29 mouse cellular contexts compared by ENCODE assay signal in the genomic region with DNA sequence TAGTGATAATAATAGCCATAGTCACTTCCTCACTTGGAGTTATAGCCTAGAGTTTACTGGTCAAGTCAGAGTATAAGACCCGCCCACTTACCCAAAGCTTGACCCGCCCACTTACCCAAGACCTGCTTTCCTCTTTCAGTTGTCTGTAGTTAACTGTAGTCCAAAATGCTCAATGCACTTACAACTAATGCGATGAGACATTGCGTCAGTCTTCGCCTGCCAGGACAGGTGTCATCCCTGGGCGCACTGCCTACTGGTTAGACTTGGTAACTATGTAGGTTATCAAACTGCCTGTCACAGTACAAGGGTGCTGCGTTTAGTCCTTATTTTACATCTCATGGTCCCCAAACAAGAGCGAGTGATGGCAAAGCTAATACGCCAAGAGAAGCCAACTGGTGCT.
"Had no signal": no experiment of that assay in that cellular context is flagged by ENCODE, and none has a peak within 500 bp of the region (broad histone marks: within the 10 kb centered on the region; RNA-seq: fewer than 3 reads in every experiment).

No protein-coding gene starts in this region.

- DNase-seq: gastrocnemius, adult 2 months; gastrocnemius, postnatal 10 days; gastrocnemius, postnatal 25 days; heart, adult 2 months; heart, postnatal 14 days; heart, postnatal 36 days; kidney, adult 11 months; kidney, adult 2 months; kidney, adult 9 months; kidney, postnatal 14 days; kidney, postnatal 36 days; layer of hippocampus, adult 9-11 months; layer of hippocampus, postnatal 36 days; left cerebral cortex, postnatal 4 days had no signal

- H3K27me3 ChIP-seq: heart, embryonic 13.5 days; heart, embryonic 15.5 days; hindbrain, embryonic 12.5 days; intestine, embryonic 15.5 days; kidney, embryonic 15.5 days; liver, embryonic 12.5 days had no signal

- H3K4me2 ChIP-seq: heart, embryonic 11.5 days; heart, embryonic 13.5 days; heart, embryonic 15.5 days; hindbrain, embryonic 12.5 days; hindbrain, embryonic 14.5 days; intestine, embryonic 15.5 days; kidney, embryonic 15.5 days; limb, embryonic 13.5 days; limb, embryonic 15.5 days; liver, embryonic 12.5 days had no signal

- H3K4me3 ChIP-seq: gastrocnemius, adult 2 months; heart, adult 2 months; heart, embryonic 13.5 days; heart, embryonic 15.5 days; hindbrain, embryonic 10.5 days; hindbrain, embryonic 12.5 days; intestine, embryonic 15.5 days; kidney, embryonic 15.5 days; limb, embryonic 13.5 days; limb, embryonic 15.5 days; liver, embryonic 12.5 days had no signal

- H3K4me1 ChIP-seq: heart, embryonic 15.5 days; hindbrain, embryonic 10.5 days; hindbrain, embryonic 12.5 days; intestine, embryonic 15.5 days; limb, embryonic 13.5 days; limb, embryonic 15.5 days; liver, embryonic 12.5 days had no signal

- H3K27ac ChIP-seq: gastrocnemius, adult 2 months; heart, adult 2 months; heart, embryonic 13.5 days; heart, embryonic 15.5 days; hindbrain, embryonic 10.5 days; hindbrain, embryonic 12.5 days; hindbrain, embryonic 14.5 days; intestine, embryonic 15.5 days; kidney, embryonic 15.5 days; kidney, postnatal 0 days; limb, embryonic 13.5 days; limb, embryonic 15.5 days; liver, embryonic 12.5 days; liver, embryonic 14.5 days had no signal

- H3K9ac ChIP-seq: heart, embryonic 13.5 days; heart, embryonic 15.5 days; hindbrain, embryonic 12.5 days; hindbrain, embryonic 14.5 days; intestine, embryonic 15.5 days; kidney, embryonic 15.5 days; limb, embryonic 13.5 days; limb, embryonic 15.5 days; liver, embryonic 12.5 days; liver, embryonic 14.5 days had no signal

- H3K9me3 ChIP-seq: heart, embryonic 13.5 days; heart, embryonic 15.5 days; hindbrain, embryonic 10.5 days; hindbrain, embryonic 12.5 days; intestine, embryonic 15.5 days; kidney, embryonic 15.5 days; limb, embryonic 13.5 days; limb, embryonic 15.5 days; liver, embryonic 12.5 days had no signal

- H3K36me3 ChIP-seq: heart, embryonic 13.5 days; heart, embryonic 15.5 days; hindbrain, embryonic 10.5 days; hindbrain, embryonic 12.5 days; intestine, embryonic 15.5 days; kidney, embryonic 15.5 days; limb, embryonic 13.5 days; limb, embryonic 15.5 days; liver, embryonic 12.5 days had no signal

- ATAC-seq: hindbrain, embryonic 16.5 days; inflammation-experienced regulatory T-cells, adult 6 months; intestine, embryonic 15.5 days; liver, embryonic 12.5 days had no signal
